Mouse (Mus musculus): Measurements from ENCODE around the gene Pnrc1. TPM values are rescaled to one million over a fixed set of nuclear protein-coding genes. Genes with fewer than 3 reads are reported as not detected.
"Not testable (repeated sequence)": the region's sequence is repeated elsewhere in the genome, so short reads cannot be mapped to it uniquely, and the experiment has no call there.

Gene Pnrc1
- 37.1 TPM for polyA plus RNA-seq (2012; fragmentation: generic; extraction: Trizol)

DNA sequence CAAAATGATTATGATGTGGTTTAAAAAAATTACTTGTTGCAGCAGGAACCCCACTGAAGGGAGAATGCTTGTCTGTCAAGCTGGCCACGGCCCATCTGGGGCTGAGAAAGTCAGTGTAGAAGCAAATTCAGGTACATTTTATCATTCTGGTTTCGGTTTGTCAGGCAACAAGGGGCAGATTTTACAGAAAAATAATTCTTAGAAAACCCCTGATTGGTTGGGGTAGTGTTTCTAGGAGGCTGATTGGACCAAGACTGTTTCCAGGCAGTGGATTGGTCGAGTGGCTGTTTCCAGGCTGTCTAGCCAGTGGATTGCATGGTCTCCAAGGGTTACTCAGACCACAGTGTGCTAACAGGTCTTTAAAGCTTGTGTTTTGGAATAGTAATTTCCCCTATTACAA, at the start of gene Pnrc1:
Gene Pnrc1 (minus strand): TSS at position 162 of the 400 bp plus-strand sequence.
- Histone ChIP-seq H3ac (ENCODE audit: control insufficient read depth, insufficient read length) (no peak within 1 kb of the TSS), H3K4me2 (ENCODE audit: low read depth) (peak within 1 kb of the TSS; percentile 65), H3K4me3 (peak within 1 kb of the TSS; percentile 17), H3K36me3 (ENCODE audit: control insufficient read depth, insufficient read depth) (no peaks in the 10 kb centered on the region), H3K27me3 (ENCODE audit: control insufficient read depth, insufficient read depth, insufficient read length) (peaks cover under 1% of the 10 kb centered on the region), H3K79me2 (ENCODE audit: control insufficient read depth, insufficient read depth) (no peaks in the 10 kb centered on the region)
- TF ChIP-seq MYOG (IDR thresholded peaks at IDR 0.05; ENCODE audit: control insufficient read depth in 1 of 3, insufficient read depth in 1 of 3, insufficient read length in 2 of 3, low read depth in 2 of 3) (no peak), USF1 (IDR thresholded peaks at IDR 0.05; ENCODE audit: low read depth) (no peak), CEBPB (IDR thresholded peaks at IDR 0.05; ENCODE audit: insufficient read depth, poor library complexity, severe bottlenecking) (no peak)

GRCm38 (mm10) chr4:33337999-33338398, 48.0 kb upstream of the Pnrc1 start:
- Histone ChIP-seq H3K36me3 (ENCODE audit: control insufficient read depth, insufficient read depth) (peaks cover 43% of the 10 kb centered on the region), H3K27me3 (ENCODE audit: control insufficient read depth, insufficient read depth, insufficient read length) (no peaks in the 10 kb centered on the region), H3K79me2 (ENCODE audit: control insufficient read depth, insufficient read depth) (no peaks in the 10 kb centered on the region), H3ac (ENCODE audit: control insufficient read depth, insufficient read length) (no peak overlapping the region), H3K4me3 (no peak overlapping the region), H3K4me2 (ENCODE audit: low read depth) (peak overlapping the region; percentile 7)
- no peak for TF ChIP-seq MAX (IDR thresholded peaks at IDR 0.05; ENCODE audit: low read depth)
- TF ChIP-seq TCF12 (IDR thresholded peaks at IDR 0.05; ENCODE audit: insufficient read depth, poor library complexity, severe bottlenecking), result no peak
- TF ChIP-seq POLR2AphosphoS2 (IDR thresholded peaks at IDR 0.05; ENCODE audit: insufficient read length, low read depth), result no peak
- no peak for TF ChIP-seq MYOG (IDR thresholded peaks at IDR 0.05; ENCODE audit: control insufficient read depth in 1 of 3, insufficient read depth in 1 of 3, insufficient read length in 2 of 3, low read depth in 2 of 3)
- no peak for TF ChIP-seq CEBPB (IDR thresholded peaks at IDR 0.05; ENCODE audit: insufficient read depth, poor library complexity, severe bottlenecking)
- no peak for TF ChIP-seq E2F4 (IDR thresholded peaks at IDR 0.05; ENCODE audit: insufficient read depth)
- TF ChIP-seq TCF3 (IDR thresholded peaks at IDR 0.05; ENCODE audit: insufficient read length, low read depth), result no peak
- TF ChIP-seq USF1 (IDR thresholded peaks at IDR 0.05; ENCODE audit: low read depth), result no peak
- no peak for TF ChIP-seq SRF (IDR thresholded peaks at IDR 0.05; ENCODE audit: control insufficient read depth, insufficient read length, low read depth)
- TF ChIP-seq MYOD1 (IDR thresholded peaks at IDR 0.05; ENCODE audit: control insufficient read depth in 1 of 3, insufficient read length in 2 of 3, low read depth in 2 of 3), result no peak
- no peak for TF ChIP-seq REST (IDR thresholded peaks at IDR 0.05; ENCODE audit: insufficient read depth, insufficient read length)
- TF ChIP-seq POLR2A (IDR thresholded peaks at IDR 0.05; ENCODE audit: insufficient read length, low read depth), result no peak

- Histone ChIP-seq H3K27me3 (ENCODE audit: control insufficient read depth, insufficient read depth, insufficient read length) (no peaks in the 10 kb centered on the region), H3K4me2 (ENCODE audit: low read depth) (no peak overlapping the region), H3K36me3 (ENCODE audit: control insufficient read depth, insufficient read depth) (peaks cover 40% of the 10 kb centered on the region), H3K4me3 (no peak overlapping the region), H3ac (ENCODE audit: control insufficient read depth, insufficient read length) (no peak overlapping the region), H3K79me2 (ENCODE audit: control insufficient read depth, insufficient read depth) (no peaks in the 10 kb centered on the region)
- TF ChIP-seq TCF12 (IDR thresholded peaks at IDR 0.05; ENCODE audit: insufficient read depth, poor library complexity, severe bottlenecking) (no peak), REST (IDR thresholded peaks at IDR 0.05; ENCODE audit: insufficient read depth, insufficient read length) (no peak), SRF (IDR thresholded peaks at IDR 0.05; ENCODE audit: control insufficient read depth, insufficient read length, low read depth) (no peak), MYOG (IDR thresholded peaks at IDR 0.05; ENCODE audit: control insufficient read depth in 1 of 3, insufficient read depth in 1 of 3, insufficient read length in 2 of 3, low read depth in 2 of 3) (no peak), TCF3 (IDR thresholded peaks at IDR 0.05; ENCODE audit: insufficient read length, low read depth) (no peak), MAX (IDR thresholded peaks at IDR 0.05; ENCODE audit: low read depth) (no peak), POLR2A (IDR thresholded peaks at IDR 0.05; ENCODE audit: insufficient read length, low read depth) (no peak), USF1 (IDR thresholded peaks at IDR 0.05; ENCODE audit: low read depth) (no peak), CEBPB (IDR thresholded peaks at IDR 0.05; ENCODE audit: insufficient read depth, poor library complexity, severe bottlenecking) (no peak), MYOD1 (IDR thresholded peaks at IDR 0.05; ENCODE audit: control insufficient read depth in 1 of 3, insufficient read length in 2 of 3, low read depth in 2 of 3) (no peak), POLR2AphosphoS2 (IDR thresholded peaks at IDR 0.05; ENCODE audit: insufficient read length, low read depth) (no peak), E2F4 (IDR thresholded peaks at IDR 0.05; ENCODE audit: insufficient read depth) (no peak)
These were observed 43.0 kb upstream of the Pnrc1 start for GRCm38 (mm10) chr4:33332956-33333455.

GRCm38 (mm10) chr4:33331147-33331546, 41.2 kb upstream of the Pnrc1 start:
- Histone ChIP-seq H3K36me3 (ENCODE audit: control insufficient read depth, insufficient read depth) (peaks cover 48% of the 10 kb centered on the region), H3ac (ENCODE audit: control insufficient read depth, insufficient read length) (no peak overlapping the region), H3K4me2 (ENCODE audit: low read depth) (no peak overlapping the region), H3K4me3 (no peak overlapping the region), H3K27me3 (ENCODE audit: control insufficient read depth, insufficient read depth, insufficient read length) (no peaks in the 10 kb centered on the region), H3K79me2 (ENCODE audit: control insufficient read depth, insufficient read depth) (no peaks in the 10 kb centered on the region)
- TF ChIP-seq POLR2A (IDR thresholded peaks at IDR 0.05; ENCODE audit: insufficient read length, low read depth) (no peak), POLR2AphosphoS2 (IDR thresholded peaks at IDR 0.05; ENCODE audit: insufficient read length, low read depth) (no peak), USF1 (IDR thresholded peaks at IDR 0.05; ENCODE audit: low read depth) (no peak), TCF3 (IDR thresholded peaks at IDR 0.05; ENCODE audit: insufficient read length, low read depth) (no peak), MYOG (IDR thresholded peaks at IDR 0.05; ENCODE audit: control insufficient read depth in 1 of 3, insufficient read depth in 1 of 3, insufficient read length in 2 of 3, low read depth in 2 of 3) (no peak), E2F4 (IDR thresholded peaks at IDR 0.05; ENCODE audit: insufficient read depth) (no peak)

DNA sequence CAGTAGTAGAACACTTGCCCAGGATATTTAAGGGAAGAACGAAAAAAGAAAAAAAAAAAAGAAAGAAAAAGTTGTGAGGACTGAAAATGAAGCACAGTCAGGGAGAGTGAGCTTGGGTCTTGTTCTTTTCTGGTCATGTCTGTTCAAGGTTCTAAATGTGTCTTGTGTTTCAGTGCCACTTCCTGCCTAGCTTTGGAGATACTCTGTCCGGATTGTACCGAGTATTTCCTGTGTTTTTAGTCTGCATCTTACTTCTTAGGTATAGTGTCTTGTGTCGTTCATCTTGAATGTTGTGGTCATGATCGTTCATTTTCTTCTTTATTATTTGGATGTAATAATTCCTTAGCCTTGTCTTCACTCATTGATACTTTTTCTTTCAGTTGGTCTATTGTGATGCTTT, 25.9 kb upstream of the Pnrc1 start:
- no peaks in the 10 kb centered on the region for H3K27me3 ChIP-seq (ENCODE audit: control insufficient read depth, insufficient read depth, insufficient read length)
- no peak overlapping the region for H3K4me3 ChIP-seq

GRCm38 (mm10) chr4:33314150-33314549, 24.2 kb upstream of the Pnrc1 start:
- not testable (repeated sequence) for H3K4me3 ChIP-seq; H3K36me3 ChIP-seq (ENCODE audit: control insufficient read depth, insufficient read depth); H3K4me2 ChIP-seq (ENCODE audit: low read depth); H3ac ChIP-seq (ENCODE audit: control insufficient read depth, insufficient read length); H3K27me3 ChIP-seq (ENCODE audit: control insufficient read depth, insufficient read depth, insufficient read length)
- peaks cover 82% of the 10 kb centered on the region for H3K79me2 ChIP-seq (ENCODE audit: control insufficient read depth, insufficient read depth)

More for the DNA sequence above, 25.9 kb upstream of the Pnrc1 start:
- no peak for TF ChIP-seq SRF (IDR thresholded peaks at IDR 0.05; ENCODE audit: control insufficient read depth, insufficient read length, low read depth)
- no peak for TF ChIP-seq MAX (IDR thresholded peaks at IDR 0.05; ENCODE audit: low read depth)
- no peak for TF ChIP-seq E2F4 (IDR thresholded peaks at IDR 0.05; ENCODE audit: insufficient read depth)
- TF ChIP-seq USF1 (IDR thresholded peaks at IDR 0.05; ENCODE audit: low read depth), result no peak
- no peak for TF ChIP-seq MYOG (IDR thresholded peaks at IDR 0.05; ENCODE audit: control insufficient read depth in 1 of 3, insufficient read depth in 1 of 3, insufficient read length in 2 of 3, low read depth in 2 of 3)
- no peak for TF ChIP-seq MYOD1 (IDR thresholded peaks at IDR 0.05; ENCODE audit: control insufficient read depth in 1 of 3, insufficient read length in 2 of 3, low read depth in 2 of 3)
- TF ChIP-seq CEBPB (IDR thresholded peaks at IDR 0.05; ENCODE audit: insufficient read depth, poor library complexity, severe bottlenecking), result no peak
- TF ChIP-seq POLR2A (IDR thresholded peaks at IDR 0.05; ENCODE audit: insufficient read length, low read depth), result no peak
- no peak for TF ChIP-seq REST (IDR thresholded peaks at IDR 0.05; ENCODE audit: insufficient read depth, insufficient read length)
- TF ChIP-seq TCF12 (IDR thresholded peaks at IDR 0.05; ENCODE audit: insufficient read depth, poor library complexity, severe bottlenecking), result no peak
- TF ChIP-seq POLR2AphosphoS2 (IDR thresholded peaks at IDR 0.05; ENCODE audit: insufficient read length, low read depth), result no peak
- TF ChIP-seq TCF3 (IDR thresholded peaks at IDR 0.05; ENCODE audit: insufficient read length, low read depth), result no peak
- Histone ChIP-seq H3K79me2 (ENCODE audit: control insufficient read depth, insufficient read depth) (peaks cover 92% of the 10 kb centered on the region), H3K36me3 (ENCODE audit: control insufficient read depth, insufficient read depth) (peaks cover under 1% of the 10 kb centered on the region), H3ac (ENCODE audit: control insufficient read depth, insufficient read length) (no peak overlapping the region), H3K4me2 (ENCODE audit: low read depth) (no peak overlapping the region)
